Mouse (Mus musculus): ENCODE data around the gene Ctcf.

Ctcf gene

GRCm38 (mm10) chr8:105697196-105697780 is 60.9 kb downstream of the Ctcf start:
- POLR2A ChIA-PET: interaction anchor here in 3 of 4 experiments (1.0 to 5.7 kb wide), 3 partner anchors 9 to 11 kb away, joined by 6 to 58 read pairs (median 45); partner anchors contain the start of gene Carmil2 (in 2 of the 3)
- CTCF ChIA-PET: interaction anchor here in 1 of 4 experiments (1.4 kb wide), 1 partner anchor 233 kb away, joined by 3 read pairs; no protein-coding TSS in a partner anchor

- ChIA-PET CTCF (interaction anchor here in 2 of 4 experiments (0.7 to 1.0 kb wide), 2 partner anchors 102 to 166 kb away, joined by 3 to 4 read pairs; no protein-coding TSS in a partner anchor), POLR2A (interaction anchor here in 3 of 4 experiments (0.6 to 5.7 kb wide), 9 partner anchors 9 to 157 kb away, joined by 3 to 58 read pairs (median 3); partner anchors contain the start of genes Carmil2 (in 2 of the 3) and Agrp (in 1 of the 3))
Observed at GRCm38 (mm10) chr8:105698734-105699133, 62.4 kb downstream of the Ctcf start.

GRCm38 (mm10) chr8:105699488-105700215 is 63.3 kb downstream of the Ctcf start:
- ChIA-PET CTCF (interaction anchor here in 3 of 4 experiments (0.7 to 1.6 kb wide), 8 partner anchors 13 to 230 kb away, joined by 3 to 5 read pairs (median 4); partner anchors contain the start of gene Tppp3 (in 1 of the 3)), POLR2A (interaction anchor here in 3 of 4 experiments (0.7 to 5.7 kb wide), 32 partner anchors 10 to 352 kb away, joined by 3 to 58 read pairs (median 5); partner anchors contain the start of genes Carmil2 (in 3 of the 3), Agrp (in 2 of the 3), Ctcf (in 2 of the 3) and Ranbp10 (in 2 of the 3))

GRCm38 (mm10) chr8:105700566-105700965 is 64.2 kb downstream of the Ctcf start:
- POLR2A ChIA-PET: interaction anchor here in 3 of 4 experiments (0.6 to 5.7 kb wide), 43 partner anchors 8 to 357 kb away, joined by 3 to 58 read pairs (median 4); partner anchors contain the start of genes Carmil2 (in 3 of the 3), Agrp (in 2 of the 3), Ctcf (in 2 of the 3) and Pskh1 (in 2 of the 3)
- CTCF ChIA-PET: interaction anchor here in 3 of 4 experiments (0.7 to 1.6 kb wide), 13 partner anchors 14 to 230 kb away, joined by 3 to 7 read pairs (median 3); partner anchors contain the start of gene Tppp3 (in 1 of the 3)

- ChIA-PET CTCF (interaction anchor here in 3 of 4 experiments (0.5 to 1.6 kb wide), 12 partner anchors 13 to 263 kb away, joined by 3 to 7 read pairs (median 4); partner anchors contain the start of gene Tppp3 (in 1 of the 3)), POLR2A (interaction anchor here (0.6 to 5.7 kb wide), 43 partner anchors 8 to 356 kb away, joined by 3 to 58 read pairs (median 4); partner anchors contain the start of genes Carmil2 (in 3 of the 4), Agrp (in 2 of the 4), Ctcf (in 2 of the 4) and Gfod2 (in 2 of the 4))
Observed at GRCm38 (mm10) chr8:105700966-105701824, 64.8 kb downstream of the Ctcf start, which contains the start of the genes Acd and Pard6a. Acd (minus strand) TSS chr8:105701102. Pard6a (plus strand) TSS chr8:105701148.

- CTCF ChIA-PET: interaction anchor here in 2 of 4 experiments (0.6 kb wide), 2 partner anchors 14 to 147 kb away, joined by 3 to 6 read pairs; no protein-coding TSS in a partner anchor
Observed at GRCm38 (mm10) chr8:105702001-105702401, 65.6 kb downstream of the Ctcf start.

GRCm38 (mm10) chr8:105702731-105703415 is 66.5 kb downstream of the Ctcf start:
- POLR2A ChIA-PET: interaction anchor here in 2 of 4 experiments (0.5 to 5.3 kb wide), 7 partner anchors 10 to 127 kb away, joined by 3 to 45 read pairs (median 5); partner anchors contain the start of genes Carmil2 (in 1 of the 2) and Ranbp10 (in 1 of the 2)

More at GRCm38 (mm10) chr8:105702001-105702401, 65.6 kb downstream of the Ctcf start:
- POLR2A ChIA-PET: interaction anchor here in 3 of 4 experiments (0.5 to 5.3 kb wide), 6 partner anchors 15 to 264 kb away, joined by 3 to 45 read pairs (median 4); partner anchors contain the start of genes Atp6v0d1 (in 1 of the 3), Carmil2 (in 1 of the 3) and Slc12a4 (in 1 of the 3)

GRCm38 (mm10) chr8:105704146-105704812 is 67.9 kb downstream of the Ctcf start:
- ChIA-PET POLR2A (interaction anchor here in 3 of 4 experiments (0.5 to 2.4 kb wide), 16 partner anchors 10 to 1364 kb away, joined by 3 to 10 read pairs (median 4); partner anchors contain the start of genes Ranbp10 (in 2 of the 3), Pskh1 (in 1 of the 3), Tppp3 (in 1 of the 3) and Tsnaxip1 (in 1 of the 3)), CTCF (interaction anchor here (0.5 to 2.0 kb wide), 8 partner anchors 10 to 494 kb away, joined by 3 to 12 read pairs (median 4); no protein-coding TSS in a partner anchor)

More at GRCm38 (mm10) chr8:105702731-105703415, 66.5 kb downstream of the Ctcf start:
- CTCF ChIA-PET: interaction anchor here in 2 of 4 experiments (0.5 to 2.0 kb wide), 2 partner anchors 11 to 18 kb away, joined by 3 to 6 read pairs; no protein-coding TSS in a partner anchor

- ChIA-PET CTCF (interaction anchor here in 3 of 4 experiments (0.6 to 2.0 kb wide), 6 partner anchors 9 to 494 kb away, joined by 3 to 12 read pairs (median 4); no protein-coding TSS in a partner anchor), POLR2A (interaction anchor here in 3 of 4 experiments (0.5 to 2.4 kb wide), 14 partner anchors 12 to 1557 kb away, joined by 3 to 10 read pairs (median 4); partner anchors contain the start of genes Carmil2 (in 1 of the 3), Pskh1 (in 1 of the 3), Ranbp10 (in 1 of the 3) and Tppp3 (in 1 of the 3))
Observed at GRCm38 (mm10) chr8:105704955-105705354, 68.6 kb downstream of the Ctcf start.

- CTCF ChIA-PET: interaction anchor here in 1 of 4 experiments (0.6 kb wide), 1 partner anchor 281 kb away, joined by 3 read pairs; no protein-coding TSS in a partner anchor
- POLR2A ChIA-PET: interaction anchor here in 1 of 4 experiments (0.8 to 1.1 kb wide), 2 partner anchors 19 to 48 kb away, joined by 5 to 6 read pairs; no protein-coding TSS in a partner anchor
Observed at GRCm38 (mm10) chr8:105706426-105706825, 70.1 kb downstream of the Ctcf start.

GRCm38 (mm10) chr8:105707498-105708403 is 71.4 kb downstream of the Ctcf start, which contains the start of the genes 4933405L10Rik and Enkd1:
4933405L10Rik (plus strand) TSS chr8:105707655.
Enkd1 (minus strand) TSS chr8:105708210.
- POLR2A ChIA-PET: interaction anchor here in 3 of 4 experiments (0.6 to 1.1 kb wide), 7 partner anchors 13 to 346 kb away, joined by 3 to 6 read pairs (median 4); no protein-coding TSS in a partner anchor
- CTCF ChIA-PET: interaction anchor here in 2 of 4 experiments (0.5 to 1.5 kb wide), 4 partner anchors 63 to 295 kb away, joined by 3 to 10 read pairs (median 4); partner anchors contain the start of genes Kctd19 (in 1 of the 2) and Lrrc36 (in 1 of the 2)

GRCm38 (mm10) chr8:105708675-105709074 is 72.3 kb downstream of the Ctcf start:
- ChIA-PET POLR2A (interaction anchor here in 3 of 4 experiments (0.8 to 1.9 kb wide), 14 partner anchors 8 to 346 kb away, joined by 3 to 9 read pairs (median 4); partner anchors contain the start of genes Acd (in 1 of the 3), Ctcf (in 1 of the 3), Gfod2 (in 1 of the 3) and Nutf2 (in 1 of the 3)), CTCF (interaction anchor here in 2 of 4 experiments (0.5 to 1.5 kb wide), 4 partner anchors 23 to 147 kb away, joined by 3 to 10 read pairs (median 4); no protein-coding TSS in a partner anchor)

GRCm38 (mm10) chr8:105709317-105709716 is 72.9 kb downstream of the Ctcf start:
- ChIA-PET POLR2A (interaction anchor here in 3 of 4 experiments (0.6 to 1.9 kb wide), 18 partner anchors 8 to 262 kb away, joined by 3 to 9 read pairs (median 3); partner anchors contain the start of genes Nutf2 (in 2 of the 3), Acd (in 1 of the 3), Ctcf (in 1 of the 3) and Gfod2 (in 1 of the 3)), CTCF (interaction anchor here in 3 of 4 experiments (0.6 to 1.5 kb wide), 3 partner anchors 37 to 79 kb away, joined by 3 to 4 read pairs (median 4); no protein-coding TSS in a partner anchor)

Data from embryonic stem cell, embryonic (primary cell).